Mouse (Mus musculus) E14TG2a.4 (cell line): ENCODE measurements around the gene Zfp827.

ENCODE experiments used
- CTCF ChIP-seq: conservative IDR thresholded peaks from 2 replicates; pipeline ENCODE4 v1.5.1; 2014; ENCODE audit warnings: low read length
- NANOG ChIP-seq: IDR thresholded peaks from 2 replicates; pipeline ENCODE4 v1.6.1; 2014; ENCODE audit warnings: borderline replicate concordance, low read length, mixed read lengths
- POU5F1 ChIP-seq: IDR thresholded peaks from 2 replicates; pipeline ENCODE4 v1.6.1; 2014; ENCODE audit warnings: low read length, borderline replicate concordance

GRCm38 (mm10) chr8:79222752-79223141 lies 194.5 kb downstream of the Zfp827 start:
- TF ChIP-seq CTCF (no peak), NANOG (no peak), POU5F1 (no peak)
